Mouse (Mus musculus) gonadal fat pad, adult 2 months (tissue): ENCODE results near the gene Cpxm2. TPM values are rescaled to one million over a fixed set of nuclear protein-coding genes. Genes with fewer than 3 reads are reported as not detected.

Experiments
- DNase-seq: peaks from one replicate; pipeline ENCODE4 v3.0.0-alpha.2; 2012; ENCODE audit warnings: low read depth
- polyA plus RNA-seq: library from polyadenylated mRNA; depleted of rRNA; stranded (reverse); fragments of >200 nt; gene quantifications from 2 replicates; pipeline ENCODE4 v1.2.3, GENCODE M21; 2012; rRNA removed

Gene Cpxm2
- polyA plus RNA-seq, result 38.7 and 53.7 TPM in 2 replicates

- no peak for DNase-seq
Measured at GRCm38 (mm10) chr7:132154368-132154961, at the start of gene Cpxm2. Gene Cpxm2, minus strand, starts transcription at chr7:132154739.

- DNase-seq, result no peak
Measured at GRCm38 (mm10) chr7:132204073-132204612, 49.6 kb upstream of the Cpxm2 start.

- no peak for DNase-seq
Measured at GRCm38 (mm10) chr7:132199686-132200085, 45.1 kb upstream of the Cpxm2 start.

- DNase-seq, result no peak
Measured at GRCm38 (mm10) chr7:132198806-132199205, 44.3 kb upstream of the Cpxm2 start.

GRCm38 (mm10) chr7:132197817-132198475, 43.4 kb upstream of the Cpxm2 start:
- DNase-seq, result no peak

- DNase-seq, result no peak
Measured at GRCm38 (mm10) chr7:132196581-132196980, 42.0 kb upstream of the Cpxm2 start.

GRCm38 (mm10) chr7:132193606-132194005, 39.1 kb upstream of the Cpxm2 start:
- no peak for DNase-seq

- DNase-seq, result no peak
Measured at GRCm38 (mm10) chr7:132187456-132187855, 32.9 kb upstream of the Cpxm2 start.

- DNase-seq, result no peak
Measured at GRCm38 (mm10) chr7:132183892-132184404, 29.4 kb upstream of the Cpxm2 start.

- no peak for DNase-seq
Measured at GRCm38 (mm10) chr7:132181586-132182198, 27.2 kb upstream of the Cpxm2 start.

- DNase-seq, result no peak
Measured at GRCm38 (mm10) chr7:132181042-132181441, 26.5 kb upstream of the Cpxm2 start.

- DNase-seq, result no peak
Measured at GRCm38 (mm10) chr7:132179049-132179448, 24.5 kb upstream of the Cpxm2 start.

GRCm38 (mm10) chr7:132174787-132175186, 20.2 kb upstream of the Cpxm2 start:
- DNase-seq, result no peak

- no peak for DNase-seq
Measured at GRCm38 (mm10) chr7:132174296-132174695, 19.8 kb upstream of the Cpxm2 start.

GRCm38 (mm10) chr7:132172220-132172619, 17.7 kb upstream of the Cpxm2 start:
- no peak for DNase-seq

GRCm38 (mm10) chr7:132171716-132172115, 17.2 kb upstream of the Cpxm2 start:
- DNase-seq, result no peak

GRCm38 (mm10) chr7:132169419-132170169, 15.1 kb upstream of the Cpxm2 start:
- DNase-seq, result no peak

- DNase-seq, result no peak
Measured at GRCm38 (mm10) chr7:132167239-132167638, 12.7 kb upstream of the Cpxm2 start.

GRCm38 (mm10) chr7:132162254-132162653, 7.7 kb upstream of the Cpxm2 start:
- no peak for DNase-seq

- no peak for DNase-seq
Measured at GRCm38 (mm10) chr7:132158321-132159025, 3.9 kb upstream of the Cpxm2 start.

- DNase-seq, result no peak
Measured at GRCm38 (mm10) chr7:132153725-132154147, 803 bp downstream of the Cpxm2 start.
